Mouse (Mus musculus): ENCODE data around the gene Spata9. TPM values are rescaled to one million over a fixed set of nuclear protein-coding genes. Genes with fewer than 3 reads are reported as not detected.

The Spata9 gene
- polyA plus RNA-seq, 1 experiment from 2014 or later: 0.13 TPM

GRCm38 (mm10) chr13:75944044-75944820 is 22.7 kb upstream of the Spata9 start:
- WGBS (ENCODE audit: insufficient replicate concordance): 6% methylated on average over 7 of the region's 7 CpGs
- Histone ChIP-seq H3K36me3 (replicated peaks; ENCODE audit: insufficient read depth, low read length) (no peaks in the 10 kb centered on the region), H3K27ac (ENCODE audit: low read depth) (peak overlapping the region; percentile 91), H3K9me3 (ENCODE audit: low read length) (no peaks in the 10 kb centered on the region), H3K4me3 (ENCODE audit: low read depth, low read length) (peak overlapping the region; percentile 83), H3K9ac (replicated peaks) (peak overlapping the region; percentile 80), H3K4me1 (ENCODE audit: insufficient read depth) (peaks cover 8% of the 10 kb centered on the region), H3K4me2 (ENCODE audit: low read depth, low read length) (peak overlapping the region; percentile 84), H3K27me3 (ENCODE audit: insufficient read depth, low read length) (no peaks in the 10 kb centered on the region)
- DNase-seq: no peak
- TF ChIP-seq EP300 (IDR thresholded peaks at IDR 0.05; ENCODE audit: low read depth) (no peak), CTCF (IDR thresholded peaks at IDR 0.05; ENCODE audit: low read depth) (no peak)
- ATAC-seq: no peak

DNA sequence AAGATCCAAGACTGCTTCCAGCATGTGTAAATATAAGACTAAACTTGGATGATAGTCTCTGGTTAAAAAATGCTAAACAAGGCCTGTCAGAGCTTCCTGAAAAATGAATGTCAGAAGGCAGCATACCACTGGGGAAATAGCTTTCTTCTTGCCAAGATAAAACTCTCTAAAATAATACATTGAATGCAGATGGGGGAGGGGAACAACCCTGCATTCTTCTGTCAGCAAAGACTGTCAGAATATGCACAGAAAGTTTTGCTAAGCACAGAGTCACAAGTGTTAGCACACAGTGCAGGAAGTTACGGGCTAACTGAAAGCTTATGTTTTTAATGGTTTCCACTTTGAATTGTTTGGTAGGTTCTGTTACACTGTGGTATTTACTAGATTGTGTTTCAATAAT is 16.7 kb upstream of the Spata9 start:
- Histone ChIP-seq H3K36me3 (replicated peaks; ENCODE audit: insufficient read depth, low read length) (no peaks in the 10 kb centered on the region), H3K9me3 (ENCODE audit: low read length) (no peaks in the 10 kb centered on the region), H3K4me1 (ENCODE audit: insufficient read depth) (no peaks in the 10 kb centered on the region), H3K9ac (replicated peaks) (no peak overlapping the region), H3K4me3 (ENCODE audit: low read depth, low read length) (no peak overlapping the region), H3K4me2 (ENCODE audit: low read depth, low read length) (no peak overlapping the region), H3K27me3 (ENCODE audit: insufficient read depth, low read length) (no peaks in the 10 kb centered on the region), H3K27ac (ENCODE audit: low read depth) (no peak overlapping the region)
- 59% methylated on average over 1 of the region's 1 CpGs for WGBS (ENCODE audit: insufficient replicate concordance)
- TF ChIP-seq EP300 (IDR thresholded peaks at IDR 0.05; ENCODE audit: low read depth) (no peak), CTCF (IDR thresholded peaks at IDR 0.05; ENCODE audit: low read depth) (no peak)
- DNase-seq (no peak), ATAC-seq (no peak)

GRCm38 (mm10) chr13:75955357-75955992 is 11.5 kb upstream of the Spata9 start:
- H3K4me1 ChIP-seq (ENCODE audit: insufficient read depth): no peaks in the 10 kb centered on the region
- ATAC-seq (no peak), DNase-seq (no peak)
- TF ChIP-seq CTCF (IDR thresholded peaks at IDR 0.05; ENCODE audit: low read depth): no peak
- no peak for TF ChIP-seq EP300 (IDR thresholded peaks at IDR 0.05; ENCODE audit: low read depth)
- H3K27ac ChIP-seq (ENCODE audit: low read depth): no peak overlapping the region
- H3K9me3 ChIP-seq (ENCODE audit: low read length): no peaks in the 10 kb centered on the region
- no peaks in the 10 kb centered on the region for H3K36me3 ChIP-seq (replicated peaks; ENCODE audit: insufficient read depth, low read length)
- H3K27me3 ChIP-seq (ENCODE audit: insufficient read depth, low read length): no peaks in the 10 kb centered on the region
- no peak overlapping the region for H3K4me2 ChIP-seq (ENCODE audit: low read depth, low read length)
- H3K4me3 ChIP-seq (ENCODE audit: low read depth, low read length): no peak overlapping the region
- no peak overlapping the region for H3K9ac ChIP-seq (replicated peaks)

DNA sequence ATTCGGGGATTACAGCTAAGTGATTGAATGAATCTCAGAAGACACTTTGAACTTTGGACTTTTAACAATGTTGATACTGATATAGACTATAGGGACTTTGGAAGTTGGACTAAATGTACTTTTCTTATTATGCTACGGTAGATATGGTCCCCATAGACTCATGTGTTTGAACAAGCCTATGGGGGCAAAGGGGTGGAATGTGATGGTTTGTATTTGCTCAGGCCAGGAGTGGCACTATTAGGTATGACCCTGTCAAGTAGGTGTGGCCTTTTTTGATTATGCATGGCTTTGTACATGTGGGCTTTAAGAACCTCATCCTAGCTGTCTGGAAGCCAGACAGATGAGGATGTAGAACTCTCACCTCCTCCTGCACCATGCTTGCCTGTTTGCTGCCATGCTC is 7.5 kb downstream of the Spata9 start:
- no peaks in the 10 kb centered on the region for H3K36me3 ChIP-seq (replicated peaks; ENCODE audit: insufficient read depth, low read length)
- no peak overlapping the region for H3K27ac ChIP-seq (ENCODE audit: low read depth)
- H3K4me3 ChIP-seq (ENCODE audit: low read depth, low read length): no peak overlapping the region
- ATAC-seq (no peak), DNase-seq (no peak)
- TF ChIP-seq CTCF (IDR thresholded peaks at IDR 0.05; ENCODE audit: low read depth) (no peak), EP300 (IDR thresholded peaks at IDR 0.05; ENCODE audit: low read depth) (no peak)
- H3K27me3 ChIP-seq (ENCODE audit: insufficient read depth, low read length): no peaks in the 10 kb centered on the region
- H3K4me1 ChIP-seq (ENCODE audit: insufficient read depth): 0 out of 2 replicates have a peak, but pooled peaks cover 4% of the 10 kb centered on the region
- no peak overlapping the region for H3K4me2 ChIP-seq (ENCODE audit: low read depth, low read length)
- no peaks in the 10 kb centered on the region for H3K9me3 ChIP-seq (ENCODE audit: low read length)
- WGBS (ENCODE audit: insufficient replicate concordance): 64% methylated on average over 2 of the region's 2 CpGs
- no peak overlapping the region for H3K9ac ChIP-seq (replicated peaks)

- no peak for ATAC-seq
- WGBS (ENCODE audit: insufficient replicate concordance): 52% methylated on average over 1 of the region's 1 CpGs
Observed at GRCm38 (mm10) chr13:75975629-75976028, 8.7 kb downstream of the Spata9 start.

GRCm38 (mm10) chr13:75976218-75976617 is 9.3 kb downstream of the Spata9 start:
- 49% methylated on average over 2 of the region's 2 CpGs for WGBS (ENCODE audit: insufficient replicate concordance)
- no peak for TF ChIP-seq CTCF (IDR thresholded peaks at IDR 0.05; ENCODE audit: low read depth)
- TF ChIP-seq EP300 (IDR thresholded peaks at IDR 0.05; ENCODE audit: low read depth): peak; percentile 49; the same call in 1 of the 2 replicates
- no peak overlapping the region for H3K9ac ChIP-seq (replicated peaks)
- H3K27me3 ChIP-seq (ENCODE audit: insufficient read depth, low read length): no peaks in the 10 kb centered on the region
- 0 out of 2 replicates have a peak, but pooled peaks cover 4% of the 10 kb centered on the region for H3K4me1 ChIP-seq (ENCODE audit: insufficient read depth)
- H3K36me3 ChIP-seq (replicated peaks; ENCODE audit: insufficient read depth, low read length): no peaks in the 10 kb centered on the region
- H3K27ac ChIP-seq (ENCODE audit: low read depth): no peak overlapping the region
- DNase-seq (no peak), ATAC-seq (no peak)
- no peak overlapping the region for H3K4me3 ChIP-seq (ENCODE audit: low read depth, low read length)
- no peaks in the 10 kb centered on the region for H3K9me3 ChIP-seq (ENCODE audit: low read length)
- no peak overlapping the region for H3K4me2 ChIP-seq (ENCODE audit: low read depth, low read length)

More at GRCm38 (mm10) chr13:75975629-75976028, 8.7 kb downstream of the Spata9 start:
- H3K4me2 ChIP-seq (ENCODE audit: low read depth, low read length): no peak overlapping the region
- no peaks in the 10 kb centered on the region for H3K36me3 ChIP-seq (replicated peaks; ENCODE audit: insufficient read depth, low read length)
- H3K4me3 ChIP-seq (ENCODE audit: low read depth, low read length): no peak overlapping the region
- no peak overlapping the region for H3K27ac ChIP-seq (ENCODE audit: low read depth)
- no peak for DNase-seq
- H3K9ac ChIP-seq (replicated peaks): no peak overlapping the region
- H3K4me1 ChIP-seq (ENCODE audit: insufficient read depth): 0 out of 2 replicates have a peak, but pooled peaks cover 4% of the 10 kb centered on the region
- no peak for TF ChIP-seq CTCF (IDR thresholded peaks at IDR 0.05; ENCODE audit: low read depth)
- TF ChIP-seq EP300 (IDR thresholded peaks at IDR 0.05; ENCODE audit: low read depth): no peak
- H3K27me3 ChIP-seq (ENCODE audit: insufficient read depth, low read length): no peaks in the 10 kb centered on the region
- no peaks in the 10 kb centered on the region for H3K9me3 ChIP-seq (ENCODE audit: low read length)
